Mouse (Mus musculus) mouse trophoblast stem cell (cell line): ENCODE measurements around the gene Mafg.

Source experiments
- in situ Hi-C, 2 experiments: fragments of 300-500 bp; cut with MseI, MboI; formaldehyde crosslinking; loops; 2 replicates in 1 of 2; 3 replicates in 1 of 2; pipeline ENCODE4 v1.15.1; 2025

Mafg gene

GRCm38 (mm10) chr11:120647047-120647830 is 13.8 kb upstream of the Mafg start:
- in situ Hi-C loops, result no loop called here

GRCm38 (mm10) chr11:120643601-120643987 is 10.2 kb upstream of the Mafg start, which contains the start of gene Pycr1:
Gene Pycr1 (minus strand): TSS chr11:120643769.
- in situ Hi-C loops, result no loop called here

DNA sequence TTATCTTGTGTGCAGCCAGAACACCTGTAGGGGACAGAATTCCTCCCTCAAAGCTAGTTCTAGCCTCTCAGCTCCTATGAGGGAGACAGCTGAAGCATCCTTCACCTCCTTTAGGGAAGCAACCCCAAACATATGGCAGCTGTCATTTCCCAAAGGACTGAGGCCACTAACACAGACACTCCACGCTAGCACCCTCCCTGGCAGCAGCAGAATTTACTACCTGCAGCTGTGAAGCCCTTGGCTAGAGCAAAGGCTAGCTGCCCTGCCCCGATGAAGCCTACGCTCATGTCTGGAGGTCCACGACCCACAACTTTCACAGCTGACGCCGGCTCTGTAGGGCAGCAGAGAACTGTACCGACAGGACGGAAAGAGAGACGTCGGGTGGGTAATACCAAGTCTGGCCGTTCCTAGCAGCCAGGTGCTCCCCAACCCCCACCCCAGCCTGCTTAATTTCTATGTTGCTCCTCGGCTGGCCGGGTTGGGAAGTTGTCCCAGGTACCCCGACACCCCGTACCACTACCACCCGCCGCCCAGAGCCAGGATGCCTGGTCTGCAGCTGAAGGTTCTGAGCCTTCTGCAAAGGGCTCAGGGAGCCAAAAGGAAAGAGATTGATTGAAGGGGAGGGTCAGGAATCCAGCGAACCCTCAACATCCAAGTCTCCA is 9.7 kb upstream of the Mafg start:
- in situ Hi-C loops, result no loop called here

DNA sequence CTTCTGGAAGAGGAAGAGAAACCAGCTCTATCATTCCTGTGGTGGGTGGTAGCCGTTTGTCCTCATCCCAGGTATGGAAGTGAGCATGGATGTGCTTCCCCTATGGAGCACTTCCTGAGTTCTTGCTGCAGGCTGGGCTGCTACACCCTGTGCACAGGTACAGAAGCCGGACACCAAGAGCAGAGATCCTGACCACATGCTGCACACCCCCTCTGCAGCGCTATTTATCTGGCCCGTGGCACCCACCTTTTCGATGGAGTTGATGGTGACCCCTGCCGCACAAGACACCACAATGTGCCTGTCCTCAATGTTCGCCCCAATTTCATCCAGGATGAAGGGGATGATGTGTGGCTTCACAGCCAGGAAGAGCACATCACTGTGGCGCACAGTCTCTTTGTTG is 8.5 kb upstream of the Mafg start:
- in situ Hi-C loops, result no loop called here

- in situ Hi-C loops, result no loop called here
Measured at GRCm38 (mm10) chr11:120641255-120641654, 7.9 kb upstream of the Mafg start.

DNA sequence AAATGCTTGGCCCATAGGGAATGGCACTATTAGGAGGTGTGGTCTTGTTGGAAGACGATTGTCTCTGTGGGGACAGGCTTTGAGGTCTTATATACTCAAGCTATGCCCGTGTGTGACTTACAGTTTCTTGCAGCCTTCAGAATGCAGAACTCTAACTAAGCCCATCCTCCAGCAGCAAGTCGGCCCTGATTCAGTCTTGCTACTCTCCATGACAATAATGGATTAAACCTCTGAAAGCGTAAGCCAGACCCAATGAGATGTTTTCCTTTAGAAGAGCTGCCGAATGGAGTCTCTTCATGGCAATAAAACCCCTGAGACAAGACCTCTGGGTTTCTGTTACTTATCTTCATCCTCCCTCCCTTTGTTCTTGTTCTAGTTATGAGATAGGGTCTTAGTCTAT is 1.4 kb upstream of the Mafg start:
- in situ Hi-C loops, result no loop called here

DNA sequence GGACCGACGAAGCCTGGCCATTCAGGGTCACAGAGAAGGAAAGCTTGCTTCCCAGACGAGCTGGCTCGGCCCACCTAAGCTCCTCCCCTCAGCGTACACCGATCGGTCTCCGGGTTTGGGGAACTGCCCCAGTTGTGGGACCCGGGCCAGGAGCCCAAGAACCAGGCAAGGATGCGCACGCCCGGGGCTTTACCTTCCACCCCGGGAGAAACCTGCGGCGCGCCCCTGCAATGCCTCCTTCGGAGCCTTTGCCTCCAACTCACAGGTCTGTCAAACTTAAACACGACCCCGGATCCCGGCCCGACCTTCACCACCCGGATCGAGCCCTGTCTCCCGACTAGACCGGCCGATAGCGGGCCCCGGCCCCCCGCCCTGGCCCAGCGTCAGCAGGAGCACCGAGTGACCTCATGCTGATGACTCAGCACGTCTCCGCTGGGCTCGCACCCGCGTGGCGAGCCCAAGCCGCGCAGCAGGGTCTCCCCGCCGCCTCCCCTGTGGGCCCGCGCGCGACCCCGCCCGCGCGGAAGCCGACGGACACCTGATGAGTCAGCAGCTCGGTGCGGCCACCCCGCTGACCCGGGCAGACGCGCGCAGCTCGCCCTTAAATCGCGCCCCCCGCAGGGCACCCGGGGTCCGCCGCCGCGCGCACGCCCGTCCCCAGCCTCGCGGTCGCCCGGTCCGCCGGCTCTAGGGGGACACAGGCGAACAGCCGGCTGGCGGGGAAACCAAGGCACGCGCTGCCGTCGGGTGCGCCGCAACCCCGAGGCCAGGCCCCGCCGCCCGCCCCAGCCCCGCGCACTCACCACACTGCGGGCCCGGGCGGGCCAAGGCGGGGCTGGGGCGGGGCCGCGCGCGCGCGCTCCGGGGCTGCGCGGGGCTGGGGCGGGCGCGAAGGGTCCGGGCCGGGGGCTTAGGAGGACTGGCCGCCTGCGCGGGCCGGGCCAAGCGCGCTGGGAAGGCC is 561 bp downstream of the Mafg start:
- in situ Hi-C loops, result no loop called here

DNA sequence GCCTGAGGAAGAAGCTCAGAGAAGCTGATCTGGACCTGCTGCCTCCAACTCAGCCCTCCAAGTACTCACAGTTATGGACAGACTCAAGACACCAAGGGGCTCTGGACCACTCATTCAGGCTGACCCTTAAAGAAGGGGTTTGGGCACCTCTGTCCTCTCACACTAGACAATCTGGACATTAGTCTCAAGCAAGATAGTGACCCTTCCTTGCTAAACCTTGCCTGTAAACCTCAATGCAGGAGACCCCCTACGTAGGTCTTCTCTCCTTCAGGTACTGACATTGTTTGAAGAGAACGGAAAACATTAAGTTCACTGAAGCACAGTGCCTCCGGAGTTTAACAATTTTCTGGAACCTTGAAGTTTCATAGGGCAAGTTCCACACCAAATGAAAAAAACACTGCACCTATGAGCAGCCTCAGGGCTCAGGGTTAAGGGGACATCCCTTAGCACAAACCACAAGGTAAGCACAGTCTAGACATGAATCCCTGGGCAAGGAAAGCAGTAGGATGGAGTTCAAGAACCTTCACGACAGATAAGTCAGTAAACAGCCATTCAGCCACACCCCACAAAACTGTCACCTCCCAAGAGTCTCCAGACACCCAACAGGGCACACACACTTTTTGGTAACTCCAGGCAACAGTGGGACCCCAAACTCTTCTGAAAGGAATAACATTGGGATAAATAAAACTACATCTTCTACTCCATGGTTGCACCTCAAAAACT is 1.5 kb downstream of the Mafg start:
- in situ Hi-C loops, result no loop called here

DNA sequence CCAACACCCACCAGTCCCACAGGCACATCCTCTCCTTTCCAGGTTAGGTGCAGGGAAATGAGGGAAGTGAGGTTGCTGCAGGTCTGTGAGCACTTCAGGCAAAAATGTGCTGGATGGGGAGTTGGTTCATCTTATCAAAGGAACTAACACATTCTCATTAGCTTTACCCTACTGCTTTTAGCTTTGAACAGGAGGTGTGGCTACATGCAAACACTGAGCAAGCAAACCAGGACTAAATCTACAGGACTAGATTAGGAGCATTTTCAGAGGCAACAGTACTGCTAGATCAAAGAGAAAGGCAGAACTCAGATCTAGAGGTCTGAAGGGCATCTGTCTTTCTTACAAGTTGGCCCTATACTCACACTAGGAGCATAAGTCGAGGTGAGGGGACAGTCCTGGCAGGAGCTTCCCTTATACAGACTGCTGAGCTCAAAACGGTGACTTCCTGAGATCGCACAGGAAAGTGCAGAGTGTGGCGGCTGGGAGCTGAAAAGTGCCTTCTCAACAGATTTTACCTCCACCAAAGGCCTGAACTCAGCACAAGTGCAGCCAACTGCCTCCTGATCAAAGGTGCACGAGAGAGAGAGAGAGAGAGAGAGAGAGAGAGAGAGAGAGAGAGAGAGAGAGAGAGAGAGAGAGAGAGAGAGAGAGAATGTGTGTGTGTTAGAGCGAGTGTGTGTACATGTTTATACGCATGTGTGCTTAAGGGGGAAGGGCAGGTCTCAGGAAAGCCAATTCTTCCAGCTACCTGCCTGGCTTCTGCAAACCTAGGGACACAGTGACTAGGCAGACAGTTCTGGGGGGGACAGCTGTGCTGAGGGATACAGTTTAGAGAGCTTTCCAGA is 2.3 kb downstream of the Mafg start:
- in situ Hi-C loops, result no loop called here

- in situ Hi-C loops, result no loop called here
Measured at GRCm38 (mm10) chr11:120630401-120630871, 3.0 kb downstream of the Mafg start.

- in situ Hi-C loops, result no loop called here
Measured at GRCm38 (mm10) chr11:120629911-120630310, 3.5 kb downstream of the Mafg start.

GRCm38 (mm10) chr11:120629341-120629730 is 4.1 kb downstream of the Mafg start:
- in situ Hi-C loops, result no loop called here

GRCm38 (mm10) chr11:120628601-120629340 is 4.6 kb downstream of the Mafg start:
- in situ Hi-C loops, result no loop called here

- in situ Hi-C loops, result no loop called here
Measured at GRCm38 (mm10) chr11:120627468-120628300, 5.7 kb downstream of the Mafg start.

GRCm38 (mm10) chr11:120626785-120627467 is 6.5 kb downstream of the Mafg start:
- in situ Hi-C loops, result no loop called here

DNA sequence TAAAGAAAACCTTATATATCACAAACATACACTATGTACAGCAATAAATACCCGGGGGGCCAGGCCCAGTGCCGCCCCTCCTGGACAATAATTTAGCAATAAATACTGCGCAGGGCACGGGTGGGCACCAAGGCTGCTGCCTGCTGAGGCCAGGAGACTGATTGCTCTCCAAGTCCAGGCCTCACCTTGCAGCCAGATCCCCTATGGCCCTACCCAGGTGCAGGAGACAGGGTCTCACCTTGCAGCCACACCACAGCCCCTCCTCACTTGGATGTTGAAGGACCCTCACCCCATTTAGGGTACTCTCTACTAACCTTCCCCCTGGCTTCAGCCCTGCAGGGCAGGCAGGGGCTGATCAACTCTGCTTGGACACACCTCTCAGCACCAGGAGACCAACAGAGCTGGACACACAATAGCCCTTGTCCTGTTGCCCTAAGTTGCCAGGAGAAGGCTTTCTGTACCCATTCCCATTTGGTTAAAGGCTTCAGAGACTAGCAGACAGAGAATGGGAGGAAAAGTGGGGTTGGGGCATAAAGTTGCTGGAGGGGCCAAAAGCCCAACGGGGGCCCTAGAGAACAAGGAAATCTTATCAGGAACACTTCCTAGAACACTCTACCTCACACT is 8.1 kb downstream of the Mafg start, which contains the start of gene Sirt7:
TSS of gene Sirt7 (minus strand) at position 89 of the 624 bp plus-strand sequence.
- in situ Hi-C loops, result no loop called here

DNA sequence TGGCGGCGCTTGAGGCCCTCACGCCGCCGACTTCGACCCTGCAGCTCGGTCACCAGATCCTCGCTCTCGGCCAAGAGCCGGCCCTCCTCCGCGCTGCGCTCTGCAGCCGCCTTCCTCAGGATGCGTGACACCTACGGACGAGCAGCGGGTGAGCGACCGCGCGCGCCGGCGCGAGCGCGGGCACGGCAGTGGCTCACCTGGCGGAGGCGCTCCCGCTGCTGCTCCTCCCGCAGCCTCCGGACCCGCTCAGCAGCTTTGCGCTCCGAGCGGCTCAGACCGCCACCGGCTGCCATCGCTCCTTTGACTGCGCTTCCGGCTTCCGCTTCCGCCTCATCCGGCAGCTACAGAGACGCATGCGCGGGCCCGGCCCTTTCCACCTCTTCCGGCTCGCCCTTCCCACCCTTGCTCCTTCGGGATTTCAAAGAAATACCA is 8.7 kb downstream of the Mafg start:
- in situ Hi-C loops, result no loop called here
